Mouse (Mus musculus) bone marrow, adult 2 months (tissue): Measurements from ENCODE around the gene 3110082J24Rik. TPM values are rescaled to one million over a fixed set of nuclear protein-coding genes. Genes with fewer than 3 reads are reported as not detected.
A peak's percentile ranks its signal among the peaks of the same experiment; 100 is the strongest.

Experiments used
- H3K27ac ChIP-seq: fragments of 200-500 bp; 2 replicates; pipeline ENCODE4 v1.5.1; 2012; ENCODE audit warnings: low read depth, mild to moderate bottlenecking, control low read depth, inconsistent platforms, low read length; ENCODE audit not compliant: control insufficient read depth, poor library complexity, insufficient read depth
- H3K4me1 ChIP-seq: fragments of 200-500 bp; 2 replicates; pipeline ENCODE4 v1.6.1; 2011; ENCODE audit warnings: low read length; ENCODE audit not compliant: control insufficient read depth, insufficient read depth
- H3K4me3 ChIP-seq: fragments of 200-500 bp; replicated peaks from 2 replicates; pipeline ENCODE3; 2011; ENCODE audit warnings: mild to moderate bottlenecking, low read depth, low read length, control low read depth; ENCODE audit not compliant: control insufficient read depth
- CTCF ChIP-seq: fragments of 200-500 bp; IDR thresholded peaks from 2 replicates; pipeline ENCODE4 v1.5.1; 2011; ENCODE audit warnings: low read length, control low read depth; ENCODE audit not compliant: control insufficient read depth, insufficient read depth
- POLR2A ChIP-seq: fragments of 200-500 bp; IDR thresholded peaks from 2 replicates; pipeline ENCODE4 v1.6.1; 2011; ENCODE audit warnings: low read depth, mild to moderate bottlenecking, control low read depth, low read length, borderline replicate concordance; ENCODE audit not compliant: control insufficient read depth
- WGBS: fragments of 180-500 bp; shearing (Covaris S2); methylation state at CpG from one replicate; pipeline ENCODE4 v1.1.7; 2018; 5-methylcytosine and 5-hydroxymethylcytosine counted together
- polyA plus RNA-seq: library from polyadenylated mRNA; stranded (reverse); fragments of >200 nt; gene quantifications from 2 replicates; pipeline ENCODE4 v1.2.4, GENCODE M21; 2011; ENCODE audit warnings: low replicate concordance; ENCODE audit not compliant: missing spikeins, insufficient read depth, insufficient read length

The 3110082J24Rik gene
- polyA plus RNA-seq, 1 experiment: not detected

GRCm38 (mm10) chr5:30107186-30107585, 1.3 kb upstream of the 3110082J24Rik start:
- no peak overlapping the region for H3K4me3 ChIP-seq
- H3K4me1 ChIP-seq: no peaks in the 10 kb centered on the region
- no peak overlapping the region for H3K27ac ChIP-seq
- WGBS: 32% methylated on average over 7 of the region's 7 CpGs
- TF ChIP-seq POLR2A (no peak), CTCF (no peak)

GRCm38 (mm10) chr5:30106756-30107155, 870 bp upstream of the 3110082J24Rik start:
- 27% methylated on average over 2 of the region's 2 CpGs for WGBS
- H3K4me3 ChIP-seq: no peak overlapping the region
- no peak for TF ChIP-seq POLR2A
- no peak for TF ChIP-seq CTCF

GRCm38 (mm10) chr5:30104841-30105667, 832 bp downstream of the 3110082J24Rik start, which contains the start of gene Garem2:
Gene Garem2 (plus strand): TSS chr5:30105161.
- H3K4me1 ChIP-seq: no peaks in the 10 kb centered on the region
- 4% methylated on average over 65 of the region's 65 CpGs for WGBS
- H3K4me3 ChIP-seq: no peak within 1 kb of the TSS
- no peak within 1 kb of the TSS for H3K27ac ChIP-seq
- TF ChIP-seq CTCF (no peak), POLR2A (no peak)

More at GRCm38 (mm10) chr5:30106756-30107155, 870 bp upstream of the 3110082J24Rik start:
- Histone ChIP-seq H3K4me1 (no peaks in the 10 kb centered on the region), H3K27ac (no peak overlapping the region)

GRCm38 (mm10) chr5:30104339-30104738, 1.5 kb downstream of the 3110082J24Rik start:
- no peak overlapping the region for H3K27ac ChIP-seq
- no peak for TF ChIP-seq POLR2A
- TF ChIP-seq CTCF: peak; percentile 47; the same call in 1 of the 2 replicates
- 9% methylated on average over 12 of the region's 12 CpGs for WGBS

GRCm38 (mm10) chr5:30103340-30103739, 2.5 kb downstream of the 3110082J24Rik start:
- no peak overlapping the region for H3K4me3 ChIP-seq
- no peak overlapping the region for H3K27ac ChIP-seq
- TF ChIP-seq POLR2A (no peak), CTCF (no peak)
- 73% methylated on average over 3 of the region's 3 CpGs for WGBS
- no peaks in the 10 kb centered on the region for H3K4me1 ChIP-seq

More at GRCm38 (mm10) chr5:30104339-30104738, 1.5 kb downstream of the 3110082J24Rik start:
- Histone ChIP-seq H3K4me1 (no peaks in the 10 kb centered on the region), H3K4me3 (no peak overlapping the region)

- no peak overlapping the region for H3K4me3 ChIP-seq
- no peaks in the 10 kb centered on the region for H3K4me1 ChIP-seq
- TF ChIP-seq CTCF (no peak), POLR2A (no peak)
- H3K27ac ChIP-seq: no peak overlapping the region
- 93% methylated on average over 1 of the region's 1 CpGs for WGBS
Observed at GRCm38 (mm10) chr5:30098260-30098659, 7.6 kb downstream of the 3110082J24Rik start.

GRCm38 (mm10) chr5:30095731-30096130, 10.2 kb downstream of the 3110082J24Rik start:
- TF ChIP-seq POLR2A (no peak), CTCF (no peak)
- Histone ChIP-seq H3K4me3 (no peak overlapping the region), H3K4me1 (no peaks in the 10 kb centered on the region; the same call in 1 of the 2 replicates), H3K27ac (no peak overlapping the region)
- WGBS: 60% methylated on average over 6 of the region's 6 CpGs

GRCm38 (mm10) chr5:30094399-30094798, 11.5 kb downstream of the 3110082J24Rik start:
- TF ChIP-seq CTCF: no peak
- TF ChIP-seq POLR2A: no peak
- H3K27ac ChIP-seq: no peak overlapping the region
- no peaks in the 10 kb centered on the region; the same call in 1 of the 2 replicates for H3K4me1 ChIP-seq
- H3K4me3 ChIP-seq: no peak overlapping the region
- 24% methylated on average over 2 of the region's 2 CpGs for WGBS

- TF ChIP-seq CTCF: no peak
- 65% methylated on average over 13 of the region's 13 CpGs for WGBS
Observed at GRCm38 (mm10) chr5:30092701-30093100, 13.2 kb downstream of the 3110082J24Rik start.

More at GRCm38 (mm10) chr5:30092701-30093100, 13.2 kb downstream of the 3110082J24Rik start:
- H3K4me1 ChIP-seq: no peaks in the 10 kb centered on the region; the same call in 1 of the 2 replicates
- no peak overlapping the region for H3K4me3 ChIP-seq
- H3K27ac ChIP-seq: no peak overlapping the region
